Mouse (Mus musculus) small intestine, adult 2 months (tissue): ENCODE measurements at regions not wholly inside any gene's neighbourhood (a gene's known extent, or its start where the extent isn't known, plus 50 kb on each side); places are given as distances from the start of the nearest gene placed in this dataset.

Source experiments
- CTCF ChIP-seq: fragments of 200-500 bp; IDR thresholded peaks from 2 replicates; pipeline ENCODE4 v1.5.1; 2012; ENCODE audit warnings: low read depth, mild to moderate bottlenecking, control low read depth, inconsistent platforms, low read length, moderate library complexity, mixed read lengths; ENCODE audit not compliant: insufficient replicate concordance, insufficient read length; ENCODE audit errors: extremely low read depth
- POLR2A ChIP-seq: fragments of 200-500 bp; IDR thresholded peaks from 2 replicates; pipeline ENCODE4 v1.6.1; 2012; ENCODE audit warnings: low read depth, mild to moderate bottlenecking, control low read depth, inconsistent platforms, low read length, moderate library complexity

DNA sequence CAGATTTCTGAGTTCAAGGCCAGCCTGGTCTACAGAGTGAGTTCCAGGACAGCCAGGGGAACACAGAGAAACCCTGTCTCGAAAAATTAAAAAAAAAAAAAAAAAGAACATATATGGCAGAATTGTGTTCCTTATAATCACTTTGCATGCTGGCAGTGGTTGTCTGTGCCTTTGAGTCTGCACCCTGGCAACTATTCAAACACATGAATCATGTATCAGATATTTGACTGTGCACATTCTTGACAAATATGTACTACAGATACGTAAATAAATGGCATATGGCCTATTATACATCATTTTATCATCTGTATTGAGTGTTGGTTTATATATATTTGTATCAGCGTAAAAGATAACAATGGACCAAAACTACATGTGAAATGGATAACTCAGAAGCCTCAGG is 246.7 kb upstream of the N4bp1 start:
- TF ChIP-seq POLR2A (no peak), CTCF (no peak)
